23 mouse cellular contexts compared by ENCODE assay signal in the genomic region with DNA sequence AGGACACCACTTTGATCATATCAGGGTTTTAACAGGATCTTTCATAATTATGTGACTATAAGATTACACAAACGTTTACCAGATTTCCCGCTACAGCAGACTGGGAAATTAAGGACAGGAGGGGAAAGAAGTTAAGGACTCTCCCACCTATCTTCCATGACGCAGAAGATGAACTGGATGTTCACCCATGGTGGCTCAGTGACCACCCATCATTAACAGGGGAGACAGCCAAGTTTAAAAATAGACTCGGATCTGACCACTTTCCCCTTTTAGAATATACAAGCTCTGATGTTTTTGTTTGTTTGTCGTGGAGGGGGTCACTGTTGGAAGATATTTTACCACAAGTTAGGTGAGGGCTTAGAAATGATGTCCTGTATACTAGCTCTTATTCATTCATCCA.
"Had no signal": no experiment of that assay in that cellular context is flagged by ENCODE, and none has a peak within 500 bp of the region (broad histone marks: within the 10 kb centered on the region; RNA-seq: fewer than 3 reads in every experiment).

No protein-coding gene starts in this region.

- H3K4me1 ChIP-seq: stomach, embryonic 15.5 days had no signal

- DNase-seq: kidney, postnatal 25 days; layer of hippocampus, adult 9-11 months; liver; lung, adult 18-20 months; lung, postnatal 10 days; lung, postnatal 36 days; midbrain, embryonic 14.5 days; right cerebral cortex, adult 18-20 months; right cerebral cortex, postnatal 14 days; right cerebral cortex, postnatal 4 days; spleen, adult 18-20 months; thymus, postnatal 25 days had no signal

- ATAC-seq: liver, embryonic 12.5 days had no signal

- H3K9me3 ChIP-seq: limb, embryonic 10.5 days; limb, embryonic 13.5 days; liver, embryonic 12.5 days; liver, embryonic 15.5 days; lung, embryonic 15.5 days; neural tube, embryonic 12.5 days; neural tube, embryonic 15.5 days; stomach, embryonic 15.5 days had no signal

- H3K4me3 ChIP-seq: layer of hippocampus, adult 2 months; limb, embryonic 10.5 days; limb, embryonic 13.5 days; liver, embryonic 12.5 days; liver, embryonic 15.5 days; lung, embryonic 15.5 days; neural tube, embryonic 12.5 days; neural tube, embryonic 15.5 days; stomach, embryonic 15.5 days had no signal

- H3K4me2 ChIP-seq: limb, embryonic 13.5 days; liver, embryonic 12.5 days; liver, embryonic 15.5 days; lung, embryonic 15.5 days; midbrain, embryonic 11.5 days; neural tube, embryonic 12.5 days; neural tube, embryonic 15.5 days; stomach, embryonic 15.5 days had no signal

- H3K27ac ChIP-seq: kidney, postnatal 0 days; layer of hippocampus, adult 2 months; limb, embryonic 10.5 days; limb, embryonic 13.5 days; liver, embryonic 12.5 days; liver, embryonic 15.5 days; lung, embryonic 15.5 days; neural tube, embryonic 12.5 days; neural tube, embryonic 15.5 days; stomach, embryonic 15.5 days had no signal

- H3K9ac ChIP-seq: limb, embryonic 13.5 days; liver, embryonic 12.5 days; liver, embryonic 15.5 days; lung, embryonic 15.5 days; neural tube, embryonic 12.5 days; neural tube, embryonic 15.5 days; stomach, embryonic 15.5 days had no signal

- H3K27me3 ChIP-seq: limb, embryonic 13.5 days; liver, embryonic 12.5 days; liver, embryonic 15.5 days; lung, embryonic 15.5 days; neural tube, embryonic 12.5 days; neural tube, embryonic 15.5 days; stomach, embryonic 15.5 days had no signal
